Mouse (Mus musculus) G1E (cell line): ENCODE data around the gene Hoxd3. TPM values are rescaled to one million over a fixed set of nuclear protein-coding genes. Genes with fewer than 3 reads are reported as not detected.

Source experiments
- ATAC-seq: 2 replicates; pipeline ENCODE4 v1.8.0; 2016; ENCODE audit warnings: mild to moderate bottlenecking; ENCODE audit not compliant: insufficient number of reproducible peaks, poor library complexity, low FRiP score, severe bottlenecking; ENCODE audit errors: extremely low read depth
- DNase-seq: peaks from one replicate; pipeline ENCODE4 v3.0.0; 2012; ENCODE audit warnings: low spot score
- H3K27me3 ChIP-seq: 2 replicates; pipeline ENCODE4 v1.6.1; 2012; ENCODE audit warnings: mild to moderate bottlenecking, low read length, inconsistent platforms; ENCODE audit not compliant: insufficient read depth
- H3K36me3 ChIP-seq: replicated peaks from 2 replicates; pipeline ENCODE3; 2012; ENCODE audit warnings: mild to moderate bottlenecking, inconsistent platforms
- H3K4me1 ChIP-seq: 2 replicates; pipeline ENCODE4 v1.6.1; 2012; ENCODE audit warnings: low read depth, low read length, inconsistent platforms, mixed read lengths; ENCODE audit not compliant: insufficient read depth
- H3K4me3 ChIP-seq: 2 replicates; pipeline ENCODE4 v1.5.1; 2012; ENCODE audit warnings: low read depth, mild to moderate bottlenecking, inconsistent platforms, low read length, moderate library complexity, mixed read lengths
- H3K9me3 ChIP-seq: replicated peaks from 2 replicates; pipeline ENCODE4 v1.6.1; 2012; ENCODE audit warnings: inconsistent platforms
- CTCF ChIP-seq: IDR thresholded peaks from 2 replicates; pipeline ENCODE4 v1.5.1; 2012; ENCODE audit warnings: low read depth, low read length, inconsistent platforms, mixed read lengths
- GATA1 ChIP-seq: IDR thresholded peaks from 2 replicates; pipeline ENCODE4 v1.6.1; 2012; ENCODE audit warnings: borderline replicate concordance, low read length, inconsistent platforms, mixed read lengths
- GATA2 ChIP-seq: IDR thresholded peaks from 2 replicates; pipeline ENCODE4 v1.6.1; 2012; ENCODE audit warnings: low read depth, low read length, inconsistent platforms, borderline replicate concordance
- POLR2AphosphoS5 ChIP-seq: IDR thresholded peaks from 2 replicates; pipeline ENCODE4 v1.6.1; 2012; ENCODE audit warnings: low read depth, low read length, inconsistent platforms; ENCODE audit not compliant: insufficient replicate concordance
- TAL1 ChIP-seq: conservative IDR thresholded peaks from 2 replicates; pipeline ENCODE4 v1.6.1; 2012; ENCODE audit warnings: low read depth, low read length, inconsistent platforms, mixed read lengths
- polyA plus RNA-seq: library from polyadenylated mRNA; stranded (reverse); fragments of >175 nt; gene quantifications from 2 replicates; pipeline ENCODE4 v1.2.3, GENCODE M21; 2012
- total RNA-seq, 2 experiments: library from RNA; stranded (forward) in 1 of 2; stranded (reverse) in 1 of 2; fragments of 200-1000 nt in 1 of 2; fragments of >200 nt in 1 of 2; fragmentation: Nextera tagmentation in 1 of 2; gene quantifications; 2 replicates each; pipeline ENCODE4 v1.2.3; 2014 to 2017

Hoxd3 gene
- total and polyA plus RNA-seq, 3 experiments: 0.17 to 0.75 (median 0.22) TPM

DNA sequence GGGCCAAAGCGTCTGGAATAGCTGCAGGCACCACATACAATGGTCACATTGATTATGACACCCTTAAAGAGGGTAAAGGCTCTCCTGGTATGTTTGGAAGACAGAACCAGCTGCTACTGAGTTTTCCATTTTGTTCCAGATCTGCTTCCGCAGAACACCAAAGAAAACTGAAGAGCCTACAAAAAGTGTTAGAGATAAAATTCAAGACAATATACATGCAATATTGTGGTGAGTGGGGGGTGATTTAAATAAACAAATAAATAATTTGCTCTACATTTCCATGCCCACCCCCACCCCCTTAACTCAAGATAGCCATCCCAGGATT lies 27.7 kb downstream of the Hoxd3 start:
- Histone ChIP-seq H3K4me3 (no peak overlapping the region), H3K27me3 (peaks cover 74% of the 10 kb centered on the region), H3K9me3 (no peaks in the 10 kb centered on the region), H3K36me3 (no peaks in the 10 kb centered on the region), H3K4me1 (peaks cover 2% of the 10 kb centered on the region; the same call in 1 of the 2 replicates)
- TF ChIP-seq POLR2AphosphoS5: no peak
- no peak for TF ChIP-seq CTCF
- no peak for TF ChIP-seq GATA1
- no peak for TF ChIP-seq TAL1
- TF ChIP-seq GATA2: no peak
- ATAC-seq: no peak
- no peak for DNase-seq

GRCm38 (mm10) chr2:74739869-74740268 lies 28.1 kb downstream of the Hoxd3 start:
- Histone ChIP-seq H3K4me1 (peaks cover 2% of the 10 kb centered on the region; the same call in 1 of the 2 replicates), H3K36me3 (no peaks in the 10 kb centered on the region), H3K4me3 (no peak overlapping the region), H3K9me3 (no peaks in the 10 kb centered on the region), H3K27me3 (peaks cover 70% of the 10 kb centered on the region)
- TF ChIP-seq GATA2 (no peak), POLR2AphosphoS5 (no peak), TAL1 (no peak), CTCF (no peak), GATA1 (no peak)
- DNase-seq (no peak), ATAC-seq (no peak)

DNA sequence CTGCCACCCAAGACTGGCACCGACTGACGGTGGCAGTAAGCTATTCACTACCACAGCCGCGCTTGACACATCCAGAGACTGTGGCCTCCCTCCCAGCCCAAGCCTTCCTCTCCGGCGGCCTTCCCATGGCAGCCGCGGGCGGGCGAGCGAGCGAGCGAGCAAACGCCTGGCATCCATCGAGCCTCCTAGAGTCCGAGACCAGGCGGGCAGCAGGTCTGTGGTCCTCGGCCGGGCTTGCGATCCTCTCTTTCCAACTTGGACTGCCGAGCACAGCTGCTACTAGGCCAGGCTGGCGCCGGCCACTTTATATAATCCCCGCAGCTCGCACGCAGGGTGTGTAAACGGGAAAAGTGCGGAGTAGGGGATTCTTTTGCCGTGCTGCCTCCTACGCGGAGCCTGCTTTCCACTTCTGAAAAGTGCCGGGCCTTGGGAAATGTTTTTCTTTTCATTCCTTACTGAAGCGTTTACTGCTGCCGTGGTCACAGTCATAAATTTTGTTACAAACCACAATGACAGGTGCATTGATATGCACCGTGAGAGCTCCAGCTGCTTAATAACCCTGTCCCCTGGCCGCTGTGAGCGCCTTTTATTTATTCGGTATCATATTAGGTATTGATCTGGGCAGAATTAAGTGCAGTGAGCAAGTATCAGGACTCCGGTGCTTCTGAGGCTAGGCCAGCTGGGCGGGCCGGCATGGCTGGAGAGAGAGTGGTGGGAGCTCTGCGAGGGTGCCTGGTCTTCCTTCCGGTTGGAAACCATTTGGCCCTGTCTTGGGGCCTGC lies 28.8 kb downstream of the Hoxd3 start:
- no peaks in the 10 kb centered on the region for H3K36me3 ChIP-seq
- H3K4me1 ChIP-seq: peaks cover 2% of the 10 kb centered on the region; the same call in 1 of the 2 replicates
- no peak for TF ChIP-seq GATA1
- no peak for TF ChIP-seq TAL1
- TF ChIP-seq CTCF: no peak
- no peak for TF ChIP-seq POLR2AphosphoS5
- no peak for TF ChIP-seq GATA2
- peaks cover 66% of the 10 kb centered on the region for H3K27me3 ChIP-seq
- ATAC-seq (no peak), DNase-seq (no peak)
- H3K9me3 ChIP-seq: no peaks in the 10 kb centered on the region
- H3K4me3 ChIP-seq: no peak overlapping the region

DNA sequence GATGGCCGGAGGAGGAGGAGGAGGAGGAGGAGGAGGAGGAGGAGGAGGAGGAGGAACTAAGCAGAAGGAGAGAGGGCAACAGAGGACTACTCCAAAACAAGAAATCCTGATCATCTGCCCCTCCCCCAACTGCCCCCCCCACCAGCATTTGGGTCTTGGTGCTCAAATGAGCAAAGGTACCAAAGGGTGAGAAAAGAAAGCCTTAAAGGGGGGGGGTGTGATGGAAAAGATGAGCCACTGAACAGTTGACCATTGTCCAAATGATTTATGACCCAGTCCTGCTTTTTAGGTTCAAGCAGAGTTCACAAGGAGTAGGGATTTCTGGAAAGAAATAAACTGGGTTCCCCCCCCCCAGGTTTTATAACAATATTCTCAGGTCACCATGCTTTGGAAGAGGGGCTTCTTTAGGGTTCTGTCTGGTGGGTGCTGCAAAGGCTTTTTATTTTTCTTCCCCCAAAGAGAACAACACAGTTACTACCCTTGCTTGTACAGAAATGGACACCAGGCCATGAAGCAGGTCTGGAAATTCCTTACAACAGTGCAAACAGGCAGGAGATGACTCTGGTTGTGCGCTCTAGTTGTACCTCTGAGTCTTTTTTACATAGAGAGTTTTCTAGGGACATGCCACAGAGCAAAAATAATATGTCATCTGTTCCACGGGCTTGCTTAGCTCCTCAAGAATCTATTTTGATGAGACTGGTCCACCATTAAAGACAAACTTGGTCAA lies 29.7 kb downstream of the Hoxd3 start:
- peaks cover 66% of the 10 kb centered on the region for H3K27me3 ChIP-seq
- no peaks in the 10 kb centered on the region for H3K36me3 ChIP-seq
- H3K4me1 ChIP-seq: peaks cover 2% of the 10 kb centered on the region; the same call in 1 of the 2 replicates
- no peak overlapping the region for H3K4me3 ChIP-seq
- H3K9me3 ChIP-seq: peaks cover 3% of the 10 kb centered on the region; the same call in 1 of the 2 replicates
- no peak for ATAC-seq
- TF ChIP-seq GATA1 (no peak), TAL1 (no peak), GATA2 (no peak), CTCF (no peak), POLR2AphosphoS5 (no peak)
- no peak for DNase-seq

GRCm38 (mm10) chr2:74741979-74742277 lies 30.2 kb downstream of the Hoxd3 start:
- ATAC-seq (no peak), DNase-seq (no peak)
- 0 out of 2 replicates have a peak, but pooled peaks cover 2% of the 10 kb centered on the region for H3K4me1 ChIP-seq
- H3K36me3 ChIP-seq: no peaks in the 10 kb centered on the region
- peaks cover 8% of the 10 kb centered on the region; the same call in 1 of the 2 replicates for H3K9me3 ChIP-seq
- H3K27me3 ChIP-seq: peaks cover 66% of the 10 kb centered on the region
- no peak overlapping the region for H3K4me3 ChIP-seq
- no peak for TF ChIP-seq POLR2AphosphoS5
- no peak for TF ChIP-seq CTCF
- TF ChIP-seq TAL1: no peak
- no peak for TF ChIP-seq GATA2
- TF ChIP-seq GATA1: no peak

DNA sequence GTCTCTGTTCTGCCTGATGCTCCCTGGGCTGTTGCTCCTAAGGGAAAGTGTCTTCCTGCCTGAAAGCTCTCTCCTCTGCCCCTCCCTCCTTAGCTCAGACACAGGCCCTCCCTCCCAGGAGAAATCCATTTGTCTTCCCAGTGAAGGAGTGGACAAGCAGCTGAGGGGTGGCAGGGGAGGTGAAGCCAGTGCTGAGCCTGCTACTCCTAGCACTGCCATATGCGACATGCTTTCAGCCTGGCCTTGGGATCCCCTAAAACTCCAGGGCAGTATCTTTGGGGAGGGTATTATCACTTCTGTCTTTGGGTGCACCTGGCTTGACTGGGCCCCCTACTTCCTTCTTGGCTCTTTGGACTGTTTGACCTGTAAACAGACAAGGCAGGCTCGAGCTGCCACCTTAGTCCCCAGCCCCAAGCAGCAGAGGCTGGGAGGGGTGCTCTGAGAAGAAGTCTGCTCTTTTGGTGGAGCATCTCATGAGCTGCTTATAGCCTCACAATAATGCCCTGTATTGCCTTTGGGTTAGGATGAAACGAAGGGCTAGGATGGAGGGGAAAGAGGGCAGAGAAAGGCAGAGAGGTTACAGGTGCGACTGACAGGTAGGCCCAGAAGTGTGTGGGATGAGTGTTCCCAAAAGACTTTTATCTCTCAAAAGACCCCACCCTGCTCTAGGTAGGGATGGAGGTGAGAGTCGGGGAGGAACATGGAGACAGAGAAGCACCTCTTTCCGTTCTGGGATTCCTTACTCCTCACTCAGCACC lies 34.0 kb downstream of the Hoxd3 start:
- Histone ChIP-seq H3K4me3 (no peak overlapping the region), H3K9me3 (peaks cover 13% of the 10 kb centered on the region; the same call in 1 of the 2 replicates), H3K27me3 (peaks cover 40% of the 10 kb centered on the region), H3K36me3 (no peaks in the 10 kb centered on the region), H3K4me1 (peaks cover 6% of the 10 kb centered on the region; the same call in 1 of the 2 replicates)
- DNase-seq (no peak), ATAC-seq (no peak)
- TF ChIP-seq TAL1: no peak
- TF ChIP-seq CTCF: no peak
- TF ChIP-seq POLR2AphosphoS5: no peak
- no peak for TF ChIP-seq GATA1
- no peak for TF ChIP-seq GATA2
